Mouse (Mus musculus) kidney, embryonic 16.5 days (tissue): ENCODE measurements around the gene Selenbp2. TPM values are rescaled to one million over a fixed set of nuclear protein-coding genes. Genes with fewer than 3 reads are reported as not detected.
"Not testable (repeated sequence)": the region's sequence is repeated elsewhere in the genome, so short reads cannot be mapped to it uniquely, and the experiment has no call there.

ENCODE experiments used
- ATAC-seq: fragments of 200-750 bp; cut with Nextera tagmentation; 2 replicates; pipeline ENCODE4 v1.8.0; 2017; ENCODE audit warnings: moderate TSS enrichment; ENCODE audit not compliant: low FRiP score, low TSS enrichment
- H3K27ac ChIP-seq: fragments of 300-500 bp; sonication (generic); 2 replicates; pipeline ENCODE4 v1.5.1; 2014; ENCODE audit warnings: low read length
- H3K27me3 ChIP-seq: fragments of 300-500 bp; sonication (generic); 2 replicates; pipeline ENCODE4 v1.6.1; 2014; ENCODE audit warnings: low read length, control low read depth, mixed read lengths; ENCODE audit not compliant: insufficient read depth
- H3K36me3 ChIP-seq: fragments of 300-500 bp; sonication (generic); 2 replicates; pipeline ENCODE4 v1.6.1; 2014; ENCODE audit warnings: low read length, control low read depth, mixed read lengths; ENCODE audit not compliant: insufficient read depth
- H3K4me1 ChIP-seq: fragments of 300-500 bp; sonication (generic); 2 replicates; pipeline ENCODE4 v1.6.1; 2014; ENCODE audit warnings: low read length, control low read depth, mixed read lengths; ENCODE audit not compliant: insufficient read depth
- H3K4me2 ChIP-seq: fragments of 300-500 bp; sonication (generic); replicated peaks from 2 replicates; pipeline ENCODE4 v1.6.1; 2014; ENCODE audit warnings: low read depth, low read length
- H3K4me3 ChIP-seq: fragments of 300-500 bp; sonication (generic); 2 replicates; pipeline ENCODE4 v1.5.1; 2014; ENCODE audit warnings: mild to moderate bottlenecking, low read length
- H3K9ac ChIP-seq: fragments of 300-500 bp; sonication (generic); replicated peaks from 2 replicates; pipeline ENCODE4 v1.6.1; 2014; ENCODE audit warnings: low read length
- H3K9me3 ChIP-seq: fragments of 300-500 bp; sonication (generic); 2 replicates; pipeline ENCODE4 v1.6.1; 2016; ENCODE audit warnings: low read length, control low read depth
- WGBS: fragments of 180-500 bp; shearing (Covaris S2); extraction: QIAGEN DNeasy Blood & Tissue Kit; methylation state at CpG from one replicate; pipeline ENCODE4 v1.1.7; 2014; 5-methylcytosine and 5-hydroxymethylcytosine counted together
- polyA plus RNA-seq: library from polyadenylated mRNA; unstranded; fragments of >200 nt; fragmentation: Nextera tagmentation; extraction: Ambion mirVana; gene quantifications from 2 replicates; pipeline ENCODE4 v1.2.1, GENCODE M21; 2015

The Selenbp2 gene
- polyA plus RNA-seq, 1 experiment from 2014 or later = 4.6 TPM

DNA sequence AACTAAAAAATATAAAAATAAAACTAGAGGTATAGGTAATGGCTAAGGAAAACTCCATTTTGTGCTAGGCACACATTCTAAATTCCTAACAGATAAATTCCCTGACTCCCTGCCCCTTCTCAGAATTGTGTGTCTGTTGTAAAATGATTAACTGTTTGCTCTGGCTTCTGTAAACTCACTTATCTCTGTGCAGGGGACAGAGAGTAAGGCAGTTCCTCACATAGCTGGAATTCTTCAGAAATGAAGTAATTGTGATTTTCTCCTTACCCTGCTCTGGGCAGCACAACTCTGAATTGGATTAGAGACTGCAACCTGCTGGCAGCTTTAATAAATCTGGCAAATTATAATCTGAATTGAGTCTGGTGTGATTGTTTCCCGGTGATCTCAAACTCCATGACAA lies 24.9 kb downstream of the Selenbp2 start:
- H3K4me3 ChIP-seq, H3K4me1 ChIP-seq, H3K9ac ChIP-seq, H3K27ac ChIP-seq, H3K4me2 ChIP-seq, ATAC-seq, H3K27me3 ChIP-seq, H3K36me3 ChIP-seq, H3K9me3 ChIP-seq: not testable (repeated sequence)
- 70% methylated on average over 1 of the region's 1 CpGs for WGBS

DNA sequence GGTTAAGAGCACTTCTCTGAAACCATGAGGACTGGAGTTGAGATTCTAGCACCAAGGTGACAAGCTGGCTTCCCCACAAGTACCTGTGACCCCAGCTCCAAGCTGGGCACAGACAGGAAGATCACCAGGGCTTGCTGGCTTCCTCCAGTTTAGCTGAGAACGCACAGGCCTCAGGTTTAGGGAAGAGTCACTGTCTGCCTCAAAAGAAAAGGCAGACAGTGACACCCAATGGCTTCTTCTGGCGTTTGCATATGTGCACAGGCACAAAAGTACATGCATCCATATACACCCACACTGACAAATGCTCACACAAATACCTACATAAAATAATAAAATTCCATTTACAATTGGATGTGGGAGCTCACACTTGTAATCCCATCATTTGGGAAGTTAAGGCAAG lies 30.3 kb downstream of the Selenbp2 start:
- not testable (repeated sequence) for H3K4me1 ChIP-seq, ATAC-seq, H3K9me3 ChIP-seq, H3K4me3 ChIP-seq, H3K27me3 ChIP-seq, H3K27ac ChIP-seq, H3K9ac ChIP-seq, H3K4me2 ChIP-seq, H3K36me3 ChIP-seq
- 32% methylated on average over 2 of the region's 2 CpGs for WGBS

DNA sequence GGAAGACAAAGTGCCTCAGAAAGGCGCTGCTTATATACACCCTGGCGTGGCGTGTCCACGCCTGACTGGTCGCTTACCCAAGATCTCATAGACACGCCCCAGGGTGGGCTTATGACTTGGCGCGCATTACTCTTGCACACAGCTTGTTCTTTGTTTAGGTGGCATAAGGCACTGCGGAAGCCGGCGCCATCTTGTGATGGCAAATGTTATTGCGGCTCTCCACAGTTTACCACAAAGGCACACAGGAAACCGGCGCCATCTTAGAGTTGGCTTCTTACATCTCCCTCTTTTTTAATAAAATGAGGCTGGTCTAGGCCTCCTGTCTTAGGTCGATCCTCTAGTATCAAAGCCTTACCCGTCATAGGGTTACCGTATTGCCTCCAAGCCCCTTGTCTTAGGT lies 52.3 kb downstream of the Selenbp2 start:
- Histone ChIP-seq H3K27ac (no peak overlapping the region), H3K4me2 (no peak overlapping the region), H3K9me3 (peaks cover 6% of the 10 kb centered on the region; the same call in 1 of the 2 replicates), H3K36me3 (no peaks in the 10 kb centered on the region), H3K4me1 (no peaks in the 10 kb centered on the region), H3K9ac (no peak overlapping the region), H3K4me3 (no peak overlapping the region), H3K27me3 (no peaks in the 10 kb centered on the region)
- no peak for ATAC-seq
- 92% methylated on average over 17 of the region's 17 CpGs for WGBS

Other genes starting within 250 kb of the Selenbp2 start
- gene Oaz3, start 249.6 kb upstream of the Selenbp2 start, polyA plus RNA-seq = 0.44 and 0.66 TPM in 2 replicates
- 1.4 and 2.5 TPM in 2 replicates for gene Celf3, start 215.3 kb upstream of the Selenbp2 start, polyA plus RNA-seq
- gene Riiad1, start 213.2 kb upstream of the Selenbp2 start, polyA plus RNA-seq = 0.99 and 1.7 TPM in 2 replicates
- 43.0 and 54.6 TPM in 2 replicates for gene Snx27, start 110.8 kb upstream of the Selenbp2 start, polyA plus RNA-seq
- not detected in 2 replicates for gene Gm10972, start 50.4 kb upstream of the Selenbp2 start, polyA plus RNA-seq
- 9.7 TPM in 2 replicates for gene Tuft1, start 34.7 kb upstream of the Selenbp2 start, polyA plus RNA-seq
- 20.7 and 24.0 TPM in 2 replicates for gene Cgn, start 92.9 kb downstream of the Selenbp2 start, polyA plus RNA-seq
- 15.9 and 21.0 TPM in 2 replicates for gene Pogz, start 144.0 kb downstream of the Selenbp2 start, polyA plus RNA-seq
- 341 and 366 TPM in 2 replicates for gene Psmb4, start 193.4 kb downstream of the Selenbp2 start, polyA plus RNA-seq
- 88.7 and 105 TPM in 2 replicates for gene Selenbp1, start 239.5 kb downstream of the Selenbp2 start, polyA plus RNA-seq